Mouse (Mus musculus): ENCODE results near the gene Siglecf.
A peak's percentile ranks its signal among the peaks of the same experiment; 100 is the strongest.

Gene Siglecf

GRCm38 (mm10) chr7:43351154-43351553 lies at the start of gene Siglecf:
Gene Siglecf, plus strand, starts transcription at chr7:43351341.
- no peak for DNase-seq (ENCODE audit: low read depth, low spot score)

DNA sequence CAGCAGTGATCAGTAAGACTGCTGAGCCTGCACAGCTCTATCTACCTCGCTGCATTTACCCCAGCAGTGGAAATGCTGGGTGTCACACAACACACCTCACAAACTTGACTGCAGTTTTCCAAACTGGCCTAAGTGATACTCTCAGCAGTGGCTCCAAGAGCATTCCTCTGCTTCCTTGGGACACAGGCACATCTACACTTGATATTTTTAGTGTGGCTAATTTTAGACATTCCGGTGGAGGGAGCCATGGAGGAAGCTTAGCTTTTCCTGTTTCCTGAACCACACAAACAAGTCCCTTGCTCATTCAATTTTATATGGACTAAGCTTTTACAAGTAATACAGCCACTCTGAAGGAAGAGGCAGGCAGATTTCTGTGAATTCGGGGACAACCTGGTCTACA lies 45.9 kb upstream of the Siglecf start:
- DNase-seq (ENCODE audit: low read depth, low spot score): no peak

GRCm38 (mm10) chr7:43309069-43309468 lies 42.1 kb upstream of the Siglecf start:
- DNase-seq (ENCODE audit: low read depth, low spot score): no peak

DNA sequence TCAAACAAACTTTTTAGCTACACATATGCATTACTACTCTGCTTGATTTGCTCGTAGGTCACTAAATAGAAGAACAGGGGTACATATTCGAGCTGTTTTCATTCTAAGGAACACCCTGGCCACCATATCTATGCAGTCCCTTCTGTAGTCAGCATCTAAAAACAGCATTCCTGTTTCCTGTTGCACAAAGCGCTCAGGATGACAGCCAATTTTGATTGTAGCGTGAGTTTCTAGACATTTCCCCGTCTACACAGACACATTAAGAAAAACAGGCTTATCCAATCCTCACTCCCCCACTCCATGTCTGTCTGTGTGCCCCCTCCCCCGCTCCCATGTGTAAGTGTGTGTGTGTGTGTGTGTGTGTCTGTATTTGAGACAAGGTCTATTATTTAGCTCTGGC lies 39.5 kb upstream of the Siglecf start:
- no peak for DNase-seq (ENCODE audit: low read depth, low spot score)

- peak; percentile 55 for DNase-seq (ENCODE audit: low read depth, low spot score)
Observed at GRCm38 (mm10) chr7:43312386-43313012, 38.6 kb upstream of the Siglecf start.

DNA sequence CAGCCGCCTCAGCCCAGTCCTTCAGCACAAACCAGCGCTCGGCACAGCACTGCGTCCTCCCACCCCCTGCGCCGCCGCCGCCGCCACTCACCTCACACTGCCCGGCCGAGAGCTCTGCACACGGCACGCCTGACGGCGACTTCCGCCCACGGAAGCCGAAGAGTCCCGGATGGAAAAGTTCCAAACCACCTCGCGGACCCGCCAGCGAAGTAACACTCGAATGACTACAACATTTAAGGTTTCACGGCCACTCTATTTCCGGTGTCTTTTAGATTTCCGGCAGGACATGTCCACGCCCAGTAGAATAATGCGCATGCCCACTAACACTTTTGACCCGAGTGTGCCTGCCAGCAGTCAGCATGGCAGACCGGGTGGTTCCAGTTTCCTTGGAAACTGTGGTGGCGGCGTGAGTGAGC lies 38.1 kb upstream of the Siglecf start, which contains the start of gene Zfp715:
Gene Zfp715 (minus strand): TSS at position 282 of the 416 bp plus-strand sequence.
- DNase-seq (ENCODE audit: low read depth, low spot score): peak; percentile 99

DNA sequence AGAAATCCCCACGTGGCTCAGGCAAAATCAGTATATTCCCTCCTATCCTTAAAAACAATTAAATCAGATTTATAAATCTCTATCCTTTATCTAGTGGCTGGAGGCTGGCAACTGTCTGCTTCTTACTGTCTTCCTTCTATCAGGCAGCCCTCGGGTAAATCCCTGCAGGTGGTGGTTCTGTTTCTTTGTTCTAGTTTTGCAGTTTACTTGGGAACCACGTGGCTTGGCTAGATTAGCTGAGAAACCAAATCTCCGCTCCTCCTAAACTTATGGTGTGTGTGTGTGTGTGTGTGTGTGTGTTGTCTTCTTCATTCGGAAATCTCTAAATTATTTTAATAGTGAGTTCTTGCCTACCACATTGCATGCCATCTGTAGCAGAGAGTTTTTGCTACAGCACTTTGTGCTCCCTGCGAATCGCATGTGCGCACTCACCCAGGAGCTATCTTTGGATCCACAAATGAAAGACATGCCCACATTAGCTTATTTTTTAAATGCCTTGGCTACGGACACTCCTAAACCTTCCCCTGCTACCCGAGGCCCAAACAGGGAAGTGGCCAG lies 24.8 kb upstream of the Siglecf start:
- peak; percentile 56 for DNase-seq (ENCODE audit: low read depth, low spot score)

DNA sequence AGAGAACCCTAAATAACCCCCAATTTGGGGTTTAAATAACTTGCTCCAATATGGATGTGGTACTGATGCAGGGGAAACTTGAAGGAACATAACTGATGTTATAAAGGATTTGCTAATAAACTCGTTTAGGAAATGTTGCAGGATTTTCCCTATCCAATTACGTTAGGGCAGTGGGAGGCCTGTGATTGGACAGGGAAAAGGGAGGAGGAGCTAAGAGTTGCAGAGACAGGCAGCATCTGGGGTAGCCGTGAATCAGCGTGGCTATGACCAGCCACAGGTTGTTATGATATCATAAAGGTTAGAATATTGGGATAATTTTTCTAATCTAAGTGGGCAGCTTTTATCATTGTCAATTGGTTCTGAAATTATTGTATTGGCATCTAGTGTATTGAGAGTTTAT lies 23.0 kb upstream of the Siglecf start:
- DNase-seq (ENCODE audit: low read depth, low spot score): peak; percentile 71

- peak; percentile 89 for DNase-seq (ENCODE audit: low read depth, low spot score)
Observed at GRCm38 (mm10) chr7:43333203-43333602, 17.9 kb upstream of the Siglecf start.

DNA sequence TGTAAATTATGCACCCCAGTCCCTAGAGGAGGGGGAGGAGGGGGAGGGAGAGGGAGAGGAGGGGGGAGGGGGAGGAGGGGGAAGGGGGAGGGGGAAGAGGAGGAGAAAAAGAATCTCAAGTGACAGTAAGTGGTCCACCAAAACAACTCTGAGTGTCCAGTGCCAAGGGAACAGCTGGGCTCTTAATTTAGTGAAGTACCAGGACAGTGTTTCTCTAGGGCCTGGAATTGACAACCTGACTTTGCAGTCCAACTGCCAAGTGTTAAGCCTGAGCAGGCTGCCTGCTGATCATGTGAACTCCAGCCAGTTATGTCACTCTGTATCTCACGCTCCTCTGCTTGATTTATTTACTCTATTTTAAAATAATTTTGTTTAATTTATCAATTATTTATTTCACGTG lies 17.2 kb upstream of the Siglecf start:
- DNase-seq (ENCODE audit: low read depth, low spot score): peak; percentile 46

GRCm38 (mm10) chr7:43340771-43341170 lies 10.4 kb upstream of the Siglecf start:
- DNase-seq (ENCODE audit: low read depth, low spot score): no peak

DNA sequence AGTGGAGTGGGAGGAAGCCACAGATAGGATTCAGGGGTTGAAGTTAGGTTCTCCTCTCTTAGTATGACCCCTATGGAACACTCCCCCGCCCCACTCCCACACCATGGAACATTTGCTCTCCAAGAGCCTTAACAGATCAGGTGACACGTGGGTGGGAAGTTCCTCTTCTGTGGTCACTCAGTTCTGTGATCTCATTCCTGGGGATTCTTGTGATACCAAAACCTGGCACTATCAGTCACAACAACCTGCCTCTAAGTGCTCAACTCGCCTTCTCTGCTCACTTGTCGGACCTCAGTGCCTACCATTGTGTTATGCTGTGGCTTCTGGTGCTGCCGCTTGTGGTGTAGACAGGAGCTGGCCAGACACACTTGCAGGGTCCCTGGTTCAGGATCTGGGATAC lies 8.0 kb upstream of the Siglecf start:
- DNase-seq (ENCODE audit: low read depth, low spot score): no peak

- DNase-seq (ENCODE audit: low read depth, low spot score): peak; percentile 46
Observed at GRCm38 (mm10) chr7:43344020-43344419, 7.1 kb upstream of the Siglecf start.

DNA sequence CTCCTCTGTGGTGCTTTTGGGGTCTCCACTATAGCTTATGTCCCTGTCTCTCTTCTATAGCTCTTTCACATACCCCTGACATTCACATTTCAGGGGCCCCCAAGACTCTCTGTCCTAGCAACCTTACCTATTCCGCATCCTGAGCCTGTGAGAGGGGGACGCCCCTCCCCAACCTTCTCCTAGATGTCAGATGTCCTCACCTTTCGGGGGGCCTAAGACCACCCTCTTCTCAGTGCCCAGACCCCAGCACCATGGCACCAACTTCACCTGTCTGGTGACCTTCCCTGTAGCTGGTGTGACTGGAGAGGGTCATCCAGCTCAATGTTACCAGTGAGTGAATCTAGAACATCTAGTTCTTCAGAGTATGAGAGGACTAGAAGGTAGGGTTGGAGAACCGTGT lies 6.7 kb upstream of the Siglecf start:
- DNase-seq (ENCODE audit: low read depth, low spot score): no peak

GRCm38 (mm10) chr7:43346148-43346547 lies 5.0 kb upstream of the Siglecf start:
- peak; percentile 87 for DNase-seq (ENCODE audit: low read depth, low spot score)

GRCm38 (mm10) chr7:43346571-43346970 lies 4.6 kb upstream of the Siglecf start:
- peak; percentile 49 for DNase-seq (ENCODE audit: low read depth, low spot score)

GRCm38 (mm10) chr7:43349623-43350022 lies 1.5 kb upstream of the Siglecf start:
- peak; percentile 31 for DNase-seq (ENCODE audit: low read depth, low spot score)

GRCm38 (mm10) chr7:43353118-43353517 lies 2.0 kb downstream of the Siglecf start:
- DNase-seq (ENCODE audit: low read depth, low spot score): no peak

DNA sequence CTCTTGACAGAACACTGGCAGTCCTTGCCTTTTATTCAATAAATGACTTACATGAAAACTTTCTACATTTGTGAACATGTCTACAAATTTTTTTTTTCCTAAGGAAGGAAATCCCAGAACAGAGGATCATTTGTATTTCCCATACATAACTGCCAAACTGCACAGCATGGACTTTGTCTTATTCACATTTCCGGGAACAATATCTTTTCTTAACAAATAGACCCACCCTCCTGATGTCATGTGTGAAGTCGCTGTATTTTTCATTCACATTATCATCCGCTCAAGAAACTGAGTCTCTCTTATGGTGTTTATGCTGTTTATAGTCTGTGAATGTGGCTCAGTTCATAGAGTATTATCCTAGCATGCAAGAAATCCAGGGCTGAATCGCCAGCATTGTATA lies 2.6 kb downstream of the Siglecf start:
- DNase-seq (ENCODE audit: low read depth, low spot score): no peak

GRCm38 (mm10) chr7:43354893-43355835 lies 4.0 kb downstream of the Siglecf start:
- DNase-seq (ENCODE audit: low read depth, low spot score): peak; percentile 25

GRCm38 (mm10) chr7:43358556-43358955 lies 7.4 kb downstream of the Siglecf start:
- no peak for DNase-seq (ENCODE audit: low read depth, low spot score)

DNA sequence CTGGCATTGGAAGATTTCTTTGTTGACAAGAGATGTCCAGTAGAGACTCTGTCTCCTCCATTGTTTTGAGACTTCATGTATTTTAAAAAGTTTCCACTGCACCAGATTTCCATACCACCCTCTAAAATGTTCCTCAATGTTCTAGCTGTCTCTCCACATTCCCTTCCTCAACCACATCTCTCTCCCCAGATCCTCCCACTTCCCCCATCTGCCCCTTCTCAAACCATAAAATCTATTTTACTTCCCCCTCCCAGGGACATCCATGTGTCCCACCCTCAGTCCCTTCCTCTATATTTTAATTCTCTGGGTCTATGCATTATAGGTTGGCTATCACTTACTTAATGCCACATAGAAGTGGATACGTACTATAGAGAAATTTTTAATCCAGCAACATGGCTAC lies 10.3 kb downstream of the Siglecf start:
- no peak for DNase-seq (ENCODE audit: low read depth, low spot score)
